Mouse (Mus musculus): Measurements from ENCODE around the gene Atrnl1. TPM values are rescaled to one million over a fixed set of nuclear protein-coding genes. Genes with fewer than 3 reads are reported as not detected.
A peak's percentile ranks its signal among the peaks of the same experiment; 100 is the strongest.
"Not testable (repeated sequence)": the region's sequence is repeated elsewhere in the genome, so short reads cannot be mapped to it uniquely, and the experiment has no call there.

Atrnl1 gene
- total RNA-seq, 2 experiments from 2014 or later, result 99.0 to 112 TPM

GRCm38 (mm10) chr19:58021514-58022284 lies 410.9 kb downstream of the Atrnl1 start:
- DNase-seq (ENCODE audit: low spot score in 2 of 2), result no peak

DNA sequence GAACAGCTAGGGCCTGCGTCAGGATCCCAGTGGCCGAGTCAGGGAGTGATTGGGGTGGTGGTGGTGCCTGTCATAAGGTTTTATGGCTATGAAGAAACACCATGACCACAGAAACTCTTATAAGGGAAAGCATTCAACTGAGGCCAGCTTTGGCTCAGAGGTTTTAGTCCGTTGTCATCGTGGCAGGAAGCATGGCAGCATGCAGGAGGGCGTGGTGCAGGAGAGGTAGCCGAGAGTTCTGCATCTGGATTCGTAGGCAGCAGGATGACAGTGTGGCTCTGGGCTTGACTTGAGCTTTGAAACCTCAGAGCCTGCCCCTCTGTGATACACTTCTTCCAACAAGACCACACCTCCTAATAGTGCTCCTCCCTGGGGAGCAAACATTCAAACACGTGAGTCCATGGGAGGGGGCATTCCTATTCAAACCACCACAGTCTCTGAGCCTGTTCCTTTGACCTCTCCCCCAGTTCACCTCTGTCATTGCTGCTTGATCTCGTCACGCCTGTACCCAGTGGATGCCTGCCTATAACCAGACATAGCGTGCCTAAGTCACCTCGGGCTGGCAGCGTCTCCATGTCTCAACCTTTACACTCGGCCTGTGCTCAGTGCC lies 412.5 kb downstream of the Atrnl1 start:
- no peak for DNase-seq (ENCODE audit: low spot score in 2 of 2)

DNA sequence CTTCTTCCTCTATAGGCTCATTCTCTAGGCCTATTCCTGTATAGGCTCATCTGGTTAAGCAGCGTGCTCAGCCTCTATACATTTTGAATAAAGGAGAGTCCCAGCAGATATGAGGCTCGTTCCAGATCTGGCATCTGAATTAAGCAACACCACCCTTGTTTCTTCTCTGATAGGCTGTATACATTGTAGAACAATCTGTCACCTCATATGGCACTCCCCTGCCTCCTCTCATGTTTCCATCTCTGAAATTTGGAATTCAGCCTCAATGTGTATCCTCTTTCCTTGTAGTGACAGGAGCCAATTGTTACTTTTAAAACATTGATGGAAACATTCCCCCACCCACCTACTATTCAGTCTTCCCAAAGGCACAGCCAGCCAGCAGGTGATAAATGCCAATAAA lies 414.2 kb downstream of the Atrnl1 start:
- no peak for DNase-seq (ENCODE audit: low spot score in 2 of 2)

DNA sequence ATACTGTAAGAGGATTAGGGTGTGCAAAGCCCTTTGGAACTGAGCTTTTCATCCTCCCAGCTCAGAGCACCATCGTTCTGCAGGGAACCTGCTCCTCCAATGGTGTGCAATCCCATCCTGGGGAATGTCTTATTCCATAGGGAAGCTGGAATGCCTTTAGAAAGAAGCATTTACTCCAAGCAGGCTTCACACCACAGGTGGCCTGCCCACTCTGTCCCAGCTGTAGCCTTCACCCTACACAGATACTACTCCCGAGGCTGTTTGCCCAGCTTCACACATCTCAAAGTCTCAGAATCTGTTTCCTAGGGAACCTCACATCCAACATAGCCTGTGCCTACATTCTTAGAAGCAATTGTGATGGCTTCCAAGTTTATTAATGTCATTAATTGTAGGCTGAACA lies 418.8 kb downstream of the Atrnl1 start:
- peak; percentile 71 to 78 for DNase-seq (ENCODE audit: low spot score in 2 of 2)

- DNase-seq (ENCODE audit: low spot score in 2 of 2), result no peak
These were observed 422.4 kb downstream of the Atrnl1 start for GRCm38 (mm10) chr19:58033241-58033640.

DNA sequence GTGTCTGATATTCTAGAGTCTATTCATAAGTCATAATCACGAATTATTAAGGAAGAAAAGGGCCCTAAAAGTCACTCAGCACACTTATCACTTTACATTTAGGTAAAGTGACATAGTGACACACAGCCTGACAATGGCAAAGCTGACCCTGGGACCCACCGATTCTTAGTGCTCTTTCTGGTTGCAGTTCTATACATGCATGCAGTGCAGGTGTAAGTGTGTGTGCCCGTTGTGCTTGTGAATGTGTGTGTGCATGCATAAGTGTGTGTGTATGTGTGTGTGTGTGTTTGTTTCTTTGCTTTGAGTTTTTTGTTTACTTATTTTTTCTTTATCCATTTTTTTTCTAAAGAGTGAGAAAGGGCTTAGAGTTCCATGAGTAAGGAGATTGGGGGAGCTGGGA lies 425.3 kb downstream of the Atrnl1 start:
- DNase-seq (ENCODE audit: low spot score in 2 of 2), result no peak

GRCm38 (mm10) chr19:58043120-58043519 lies 432.3 kb downstream of the Atrnl1 start:
- no peak for DNase-seq (ENCODE audit: low spot score in 2 of 2)

DNA sequence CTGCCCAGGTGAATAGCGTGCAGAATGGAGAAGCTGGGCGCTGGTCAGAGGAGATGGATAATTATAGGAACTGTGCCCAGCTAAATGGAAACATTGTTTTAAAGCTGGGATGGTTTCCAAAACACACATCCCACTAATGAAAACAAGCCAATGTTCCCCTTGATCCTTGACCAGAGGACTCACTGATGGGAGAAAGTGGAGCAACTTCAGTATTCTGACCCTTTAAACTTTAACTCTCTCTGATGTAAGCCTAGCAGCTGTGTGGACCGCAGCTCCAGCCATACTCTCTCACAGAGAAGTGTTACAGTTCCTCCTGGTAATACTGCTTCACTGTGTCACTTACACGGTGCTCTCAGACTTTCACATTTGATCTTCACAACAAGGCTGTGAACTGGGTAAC lies 432.7 kb downstream of the Atrnl1 start:
- no peak for DNase-seq (ENCODE audit: low spot score in 2 of 2)

- DNase-seq (ENCODE audit: low spot score in 2 of 2), result no peak
These were observed 434.0 kb downstream of the Atrnl1 start for GRCm38 (mm10) chr19:58044816-58045215.

DNA sequence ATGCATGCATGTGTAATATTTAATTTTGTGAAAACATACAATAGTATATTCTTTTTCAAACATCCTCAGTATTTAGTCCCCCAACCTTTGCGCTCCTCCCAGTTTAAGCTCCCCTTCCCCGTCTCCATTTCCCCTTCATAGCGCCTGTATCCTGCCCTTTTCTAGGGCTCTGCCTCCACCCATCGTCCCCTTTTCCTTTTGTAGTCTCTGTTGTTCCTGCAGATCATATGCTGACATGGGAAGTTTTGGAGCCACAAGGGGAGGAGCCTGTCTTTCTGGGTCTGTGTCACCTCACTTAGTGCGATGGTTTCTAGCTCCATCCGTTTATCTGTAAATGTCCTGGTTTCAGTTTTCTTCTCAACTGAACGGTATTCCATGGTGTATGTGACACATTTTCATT lies 435.8 kb downstream of the Atrnl1 start:
- DNase-seq (ENCODE audit: low spot score in 2 of 2), result no peak

- DNase-seq (ENCODE audit: low spot score in 2 of 2), result not testable (repeated sequence)
These were observed 439.6 kb downstream of the Atrnl1 start for GRCm38 (mm10) chr19:58050410-58050809.

DNA sequence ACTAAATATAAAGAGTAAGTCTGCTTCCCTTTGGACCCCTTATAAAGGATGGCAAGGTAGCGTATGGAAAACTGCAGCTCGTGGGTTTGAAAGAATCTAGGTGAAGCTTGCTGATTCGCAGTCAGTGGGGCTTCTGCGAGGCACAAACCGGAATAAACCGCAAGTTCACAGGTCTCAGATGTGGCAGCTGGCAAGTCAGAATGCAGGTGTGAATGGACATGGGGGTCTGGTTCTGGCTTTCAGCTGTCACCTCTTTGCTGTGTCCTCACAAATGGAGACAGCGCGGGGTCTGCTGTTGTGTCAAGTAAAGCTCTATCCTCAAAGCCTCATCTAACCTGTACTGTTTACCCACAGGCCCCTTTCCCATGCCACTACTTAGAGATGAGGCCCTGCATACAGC lies 440.2 kb downstream of the Atrnl1 start:
- no peak for DNase-seq (ENCODE audit: low spot score in 2 of 2)

GRCm38 (mm10) chr19:58051905-58052304 lies 441.1 kb downstream of the Atrnl1 start:
- no peak for DNase-seq (ENCODE audit: low spot score in 2 of 2)

- DNase-seq (ENCODE audit: low spot score in 2 of 2), result no peak
These were observed 441.8 kb downstream of the Atrnl1 start for GRCm38 (mm10) chr19:58052444-58053135.

DNA sequence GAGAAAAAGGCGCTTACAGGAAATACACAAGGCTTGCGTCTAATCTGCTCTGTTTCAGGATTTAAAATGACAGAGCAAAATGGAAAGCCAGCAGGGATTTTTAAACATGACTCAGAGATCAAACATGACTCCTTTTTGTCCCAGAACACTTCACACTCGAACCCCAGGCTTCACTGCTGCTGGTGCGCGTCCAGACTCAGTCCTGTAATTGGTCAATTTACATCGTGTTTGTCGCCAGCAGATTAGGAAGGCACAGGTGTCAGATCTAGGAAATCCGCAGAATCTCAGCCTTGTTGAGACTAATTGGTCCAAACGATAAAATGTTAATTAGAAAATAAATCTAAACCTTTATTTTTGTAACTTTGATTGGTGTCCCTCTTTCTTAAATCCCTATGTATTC lies 448.9 kb downstream of the Atrnl1 start:
- DNase-seq (ENCODE audit: low spot score in 2 of 2), result no peak

DNA sequence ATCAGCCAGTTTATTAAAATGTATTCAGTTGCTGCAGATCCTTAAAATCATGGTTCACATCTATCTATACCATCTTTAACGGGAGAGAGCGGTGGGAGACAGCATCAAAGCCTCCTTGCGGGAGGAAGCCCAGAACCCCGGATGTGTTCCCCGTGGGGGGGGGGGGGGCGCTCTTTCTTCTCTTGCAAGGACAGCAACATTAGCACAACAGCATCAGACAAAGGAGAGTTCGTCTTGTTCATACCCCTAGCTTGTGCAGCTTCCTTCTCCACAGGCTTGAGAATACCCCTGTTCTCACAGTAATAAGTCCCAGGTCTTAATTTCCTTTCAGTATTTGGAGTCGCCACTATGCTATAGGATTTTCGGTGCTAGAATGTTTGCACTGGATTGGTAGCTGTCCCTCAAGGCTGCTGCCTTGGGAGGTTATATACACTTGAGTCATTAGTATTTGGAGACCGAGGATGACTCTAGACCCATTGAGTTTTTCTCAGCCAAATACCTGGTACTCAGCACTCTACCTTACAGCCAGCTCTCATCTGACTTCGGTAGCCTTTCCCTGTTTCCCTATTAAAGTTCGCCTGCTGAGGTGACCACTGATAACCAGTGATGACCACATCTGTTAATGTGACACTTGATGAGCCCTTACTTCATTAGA lies 449.5 kb downstream of the Atrnl1 start:
- DNase-seq (ENCODE audit: low spot score in 2 of 2), result no peak

GRCm38 (mm10) chr19:58060854-58061358 lies 450.1 kb downstream of the Atrnl1 start:
- no peak for DNase-seq (ENCODE audit: low spot score in 2 of 2)

DNA sequence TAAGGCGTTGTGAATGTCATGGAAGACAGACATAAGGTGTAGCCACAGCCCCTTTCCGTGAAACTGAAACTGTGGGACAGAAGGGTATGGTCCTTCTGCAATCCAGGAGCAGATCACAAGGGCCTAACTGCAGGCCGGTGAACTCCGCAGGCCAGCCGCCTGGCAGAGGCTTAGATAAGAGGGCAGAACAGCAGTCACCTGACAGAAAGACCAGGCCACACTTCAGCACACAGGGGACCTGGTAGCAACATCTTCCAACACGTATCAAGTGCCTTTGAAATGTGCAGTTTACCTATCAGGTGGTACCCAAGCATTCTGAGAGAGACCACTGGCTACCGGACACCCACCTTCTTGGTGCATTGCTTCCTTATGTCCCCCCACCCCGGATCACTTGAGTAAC lies 451.1 kb downstream of the Atrnl1 start:
- no peak for DNase-seq (ENCODE audit: low spot score in 2 of 2)

GRCm38 (mm10) chr19:58063541-58063940 lies 452.7 kb downstream of the Atrnl1 start:
- DNase-seq (ENCODE audit: low spot score in 2 of 2), result no peak

DNA sequence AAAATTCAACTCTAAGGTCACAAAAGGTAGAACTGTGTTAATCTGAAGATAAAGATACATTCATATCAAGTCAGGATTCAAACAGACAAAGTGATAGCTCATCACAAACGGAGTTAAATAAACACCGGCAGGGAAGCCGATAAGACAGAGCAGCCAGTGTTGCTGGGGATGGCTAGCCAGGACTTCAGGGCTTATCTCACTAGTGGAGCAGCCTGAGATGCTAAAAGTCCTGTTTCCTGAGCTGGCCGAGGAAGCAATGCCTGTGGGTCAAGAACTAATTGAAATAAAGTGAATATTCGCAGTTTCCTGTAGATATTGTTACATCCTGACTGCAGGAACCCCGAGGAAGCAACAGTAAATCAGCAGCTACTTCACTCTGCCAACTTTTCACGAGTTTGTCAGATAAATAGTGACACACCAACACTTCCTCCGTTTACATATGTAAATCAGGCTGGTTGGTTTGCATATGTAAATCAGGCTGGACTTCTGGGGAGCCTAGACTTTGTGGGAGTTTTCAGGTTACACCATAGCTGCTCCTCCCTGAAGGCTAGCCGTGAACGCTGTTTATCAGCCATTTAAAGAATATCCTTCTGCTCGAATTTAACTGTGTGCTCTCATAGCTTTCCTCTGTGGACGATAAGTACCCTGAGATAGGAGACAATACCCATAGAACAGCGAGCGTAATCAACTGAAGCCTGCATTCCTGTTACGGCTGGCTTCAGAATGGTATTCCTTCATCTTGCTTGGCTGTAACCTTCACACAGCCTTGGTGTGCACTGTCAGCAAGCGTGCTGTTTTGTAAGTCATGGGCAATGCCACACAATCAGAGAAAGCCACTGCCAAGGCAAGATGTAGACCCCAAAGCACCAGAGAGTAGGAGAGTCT lies 453.5 kb downstream of the Atrnl1 start:
- DNase-seq (ENCODE audit: low spot score in 2 of 2), result no peak

GRCm38 (mm10) chr19:58065001-58065314 lies 454.1 kb downstream of the Atrnl1 start:
- peak in 1 of 2 experiments; percentile 18 for DNase-seq (ENCODE audit: low spot score in 2 of 2)

All from left cerebral cortex, adult 18-20 months (tissue).